Mouse (Mus musculus) liver, embryonic 14.5 days (tissue): ENCODE measurements around the gene Fbxw5.

Source experiments
- CTCF ChIP-seq: IDR thresholded peaks from 2 replicates; pipeline ENCODE4 v1.5.1; 2016; ENCODE audit warnings: antibody characterized with exemption, low read depth, control low read depth
- EP300 ChIP-seq: IDR thresholded peaks from 2 replicates; pipeline ENCODE4 v1.6.1; 2016; ENCODE audit warnings: antibody characterized with exemption, low read depth

DNA sequence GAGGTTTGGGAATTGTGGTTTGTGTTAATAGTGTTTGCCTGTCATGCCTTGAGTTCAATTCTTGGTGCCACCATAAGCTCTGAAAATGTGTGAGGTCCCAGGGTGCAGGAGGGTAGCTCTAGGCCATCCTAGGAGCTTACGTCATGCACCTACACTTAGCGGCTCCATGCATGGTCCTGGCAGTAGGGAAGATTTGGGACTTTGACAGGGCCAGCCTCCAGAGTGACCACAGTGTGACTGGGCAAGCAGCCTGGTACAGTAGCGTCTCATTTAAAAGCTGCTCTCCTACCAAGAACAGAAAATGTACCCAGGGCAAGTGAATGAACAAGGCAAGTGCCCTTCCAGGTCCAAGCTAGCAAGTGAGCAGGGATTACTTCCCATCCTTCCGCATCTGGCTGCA lies 5.3 kb downstream of the Fbxw5 start:
- TF ChIP-seq CTCF = no peak
- TF ChIP-seq EP300 = no peak
